Mouse (Mus musculus) CH12F3 (cell line): Measurements from ENCODE around the gene Gpsm3.
"Not testable (repeated sequence)": the region's sequence is repeated elsewhere in the genome, so short reads cannot be mapped to it uniquely, and the experiment has no call there.

ENCODE experiments used
- in situ Hi-C: fragments of 300-500 bp; cut with MboI; formaldehyde crosslinking; loops from 2 replicates; pipeline ENCODE4 v1.14.3; 2020; ENCODE audit warnings: low sequenced_read_pairs

Gpsm3 gene

GRCm38 (mm10) chr17:34589681-34590101, at the start of gene Gpsm3:
Gene Gpsm3, plus strand, starts transcription at chr17:34589806.
- in situ Hi-C loops, result no loop called here

GRCm38 (mm10) chr17:34543567-34543966, 46.0 kb upstream of the Gpsm3 start:
- in situ Hi-C loops, result not testable (repeated sequence)

GRCm38 (mm10) chr17:34546797-34547196, 42.8 kb upstream of the Gpsm3 start:
- in situ Hi-C loops, result no loop called here

- in situ Hi-C loops, result no loop called here
Observed at GRCm38 (mm10) chr17:34547601-34548000, 42.0 kb upstream of the Gpsm3 start.

- in situ Hi-C loops, result no loop called here
Observed at GRCm38 (mm10) chr17:34549156-34549555, 40.5 kb upstream of the Gpsm3 start.

- in situ Hi-C loops, result no loop called here
Observed at GRCm38 (mm10) chr17:34549843-34550242, 39.8 kb upstream of the Gpsm3 start.

- in situ Hi-C loops, result no loop called here
Observed at GRCm38 (mm10) chr17:34555483-34555882, 34.1 kb upstream of the Gpsm3 start.

GRCm38 (mm10) chr17:34556406-34556805, 33.2 kb upstream of the Gpsm3 start:
- in situ Hi-C loops, result no loop called here

- in situ Hi-C loops, result no loop called here
Observed at GRCm38 (mm10) chr17:34557411-34557810, 32.2 kb upstream of the Gpsm3 start.

- in situ Hi-C loops, result no loop called here
Observed at GRCm38 (mm10) chr17:34559116-34559515, 30.5 kb upstream of the Gpsm3 start.

- in situ Hi-C loops, result no loop called here
Observed at GRCm38 (mm10) chr17:34559895-34560294, 29.7 kb upstream of the Gpsm3 start.

- in situ Hi-C loops, result no loop called here
Observed at GRCm38 (mm10) chr17:34560438-34560837, 29.2 kb upstream of the Gpsm3 start.

- in situ Hi-C loops, result no loop called here
Observed at GRCm38 (mm10) chr17:34561200-34561599, 28.4 kb upstream of the Gpsm3 start.

GRCm38 (mm10) chr17:34562595-34562994, 27.0 kb upstream of the Gpsm3 start:
- in situ Hi-C loops, result no loop called here

GRCm38 (mm10) chr17:34563354-34563753, 26.3 kb upstream of the Gpsm3 start:
- in situ Hi-C loops, result no loop called here

GRCm38 (mm10) chr17:34564003-34564421, 25.6 kb upstream of the Gpsm3 start, which contains the start of gene Notch4:
Gene Notch4, plus strand, starts transcription at chr17:34564268.
- in situ Hi-C loops, result no loop called here

GRCm38 (mm10) chr17:34564796-34565195, 24.8 kb upstream of the Gpsm3 start:
- in situ Hi-C loops, result no loop called here

- in situ Hi-C loops, result no loop called here
Observed at GRCm38 (mm10) chr17:34567311-34567710, 22.3 kb upstream of the Gpsm3 start.

GRCm38 (mm10) chr17:34568421-34568820, 21.2 kb upstream of the Gpsm3 start:
- in situ Hi-C loops, result no loop called here

- in situ Hi-C loops, result no loop called here
Observed at GRCm38 (mm10) chr17:34569919-34570318, 19.7 kb upstream of the Gpsm3 start.

- in situ Hi-C loops, result no loop called here
Observed at GRCm38 (mm10) chr17:34571875-34572274, 17.7 kb upstream of the Gpsm3 start.

- in situ Hi-C loops, result no loop called here
Observed at GRCm38 (mm10) chr17:34572361-34572760, 17.2 kb upstream of the Gpsm3 start.

GRCm38 (mm10) chr17:34576577-34576976, 13.0 kb upstream of the Gpsm3 start:
- in situ Hi-C loops, result no loop called here
